In genomic region chr13:59015360-59015759, GRCm38 (mm10) we compare ENCODE assay signal across 27 mouse cellular contexts.
"Had no signal": no experiment of that assay in that cellular context is flagged by ENCODE, and none has a peak within 500 bp of the region (broad histone marks: within the 10 kb centered on the region; RNA-seq: fewer than 3 reads in every experiment).

No protein-coding gene starts in this region.

- H3K4me3 ChIP-seq: embryonic facial prominence, embryonic 10.5 days; embryonic facial prominence, embryonic 12.5 days; embryonic facial prominence, embryonic 13.5 days; embryonic facial prominence, embryonic 15.5 days; erythroblast, embryonic 14.5 days; forebrain, embryonic 10.5 days; forebrain, embryonic 12.5 days; forebrain, embryonic 13.5 days; forebrain, embryonic 15.5 days; gastrocnemius, adult 2 months; heart, adult 2 months had no signal

- H3K4me2 ChIP-seq: embryonic facial prominence, embryonic 12.5 days; embryonic facial prominence, embryonic 13.5 days; embryonic facial prominence, embryonic 15.5 days; forebrain, embryonic 12.5 days; forebrain, embryonic 13.5 days; forebrain, embryonic 15.5 days had no signal

- ATAC-seq: forebrain, embryonic 13.5 days; forebrain, embryonic 14.5 days; forebrain, embryonic 15.5 days; forebrain, embryonic 16.5 days; forebrain, postnatal 0 days had no signal

- H3K27ac ChIP-seq: embryonic facial prominence, embryonic 10.5 days; embryonic facial prominence, embryonic 12.5 days; embryonic facial prominence, embryonic 13.5 days; embryonic facial prominence, embryonic 15.5 days; forebrain, embryonic 10.5 days; forebrain, embryonic 12.5 days; forebrain, embryonic 13.5 days; forebrain, embryonic 15.5 days; gastrocnemius, adult 2 months; heart, adult 2 months had no signal

- H3K9ac ChIP-seq: embryonic facial prominence, embryonic 12.5 days; embryonic facial prominence, embryonic 13.5 days; embryonic facial prominence, embryonic 15.5 days; forebrain, embryonic 12.5 days; forebrain, embryonic 13.5 days; forebrain, embryonic 15.5 days; forebrain, postnatal 0 days had no signal

- H3K27me3 ChIP-seq: embryonic facial prominence, embryonic 12.5 days; embryonic facial prominence, embryonic 13.5 days; forebrain, embryonic 12.5 days; forebrain, embryonic 13.5 days; forebrain, embryonic 15.5 days had no signal

- H3K9me3 ChIP-seq: embryonic facial prominence, embryonic 10.5 days; embryonic facial prominence, embryonic 12.5 days; embryonic facial prominence, embryonic 13.5 days; embryonic facial prominence, embryonic 15.5 days; forebrain, embryonic 10.5 days; forebrain, embryonic 12.5 days; forebrain, embryonic 13.5 days; forebrain, embryonic 15.5 days had no signal

- H3K36me3 ChIP-seq: embryonic facial prominence, embryonic 10.5 days; embryonic facial prominence, embryonic 12.5 days; embryonic facial prominence, embryonic 13.5 days; embryonic facial prominence, embryonic 15.5 days; forebrain, embryonic 10.5 days; forebrain, embryonic 12.5 days; forebrain, embryonic 15.5 days had no signal

- DNase-seq: cerebellum, adult 9-10 months; cerebellum, adult 9-11 months; cerebellum, postnatal 10 days; cerebellum, postnatal 14 days; cerebellum, postnatal 25 days; cerebellum, postnatal 36 days; embryo, embryonic 11 days; forebrain, postnatal 0 days; gastrocnemius, adult 2 months; gastrocnemius, postnatal 10 days; gastrocnemius, postnatal 14 days; gastrocnemius, postnatal 25 days; gastrocnemius, postnatal 36 days; heart, adult 11 months; heart, adult 18-20 months; heart, adult 2 months had no signal
